Mouse (Mus musculus) cerebellum, adult 11-12 months (tissue): ENCODE measurements around the gene Gm26657.

Experiments
- DNase-seq: peaks from one replicate; pipeline ENCODE4 v3.0.0; 2022

Gm26657 gene

GRCm38 (mm10) chr4:56740020-56740485 lies at the start of gene Gm26657:
Gene Gm26657 (plus strand): TSS chr4:56740070.
- no peak for DNase-seq

- no peak for DNase-seq
These were observed 43.5 kb upstream of the Gm26657 start for GRCm38 (mm10) chr4:56696401-56696800.

GRCm38 (mm10) chr4:56698671-56699070 lies 41.2 kb upstream of the Gm26657 start:
- DNase-seq, result no peak

- DNase-seq, result no peak
These were observed 37.6 kb upstream of the Gm26657 start for GRCm38 (mm10) chr4:56702234-56702633.

- no peak for DNase-seq
These were observed 26.7 kb upstream of the Gm26657 start for GRCm38 (mm10) chr4:56713155-56713554.

GRCm38 (mm10) chr4:56716801-56717200 lies 23.1 kb upstream of the Gm26657 start:
- DNase-seq, result no peak

- no peak for DNase-seq
These were observed 21.9 kb upstream of the Gm26657 start for GRCm38 (mm10) chr4:56717932-56718331.

GRCm38 (mm10) chr4:56718573-56719442 lies 21.1 kb upstream of the Gm26657 start:
- no peak for DNase-seq

- DNase-seq, result no peak
These were observed 20.4 kb upstream of the Gm26657 start for GRCm38 (mm10) chr4:56719456-56719855.

GRCm38 (mm10) chr4:56720403-56720802 lies 19.5 kb upstream of the Gm26657 start:
- no peak for DNase-seq

- DNase-seq, result no peak
These were observed 18.4 kb upstream of the Gm26657 start for GRCm38 (mm10) chr4:56721469-56721868.

GRCm38 (mm10) chr4:56722346-56722745 lies 17.5 kb upstream of the Gm26657 start:
- DNase-seq, result no peak

GRCm38 (mm10) chr4:56723237-56723636 lies 16.6 kb upstream of the Gm26657 start:
- DNase-seq, result no peak

- DNase-seq, result no peak
These were observed 14.0 kb upstream of the Gm26657 start for GRCm38 (mm10) chr4:56725839-56726238.

GRCm38 (mm10) chr4:56740611-56741010 lies 741 bp downstream of the Gm26657 start:
- DNase-seq, result no peak

- DNase-seq, result no peak
These were observed 1.2 kb downstream of the Gm26657 start, which contains the start of gene Actl7b for GRCm38 (mm10) chr4:56741041-56741493. Gene Actl7b (minus strand): TSS chr4:56741443.

- no peak for DNase-seq
These were observed 2.8 kb downstream of the Gm26657 start for GRCm38 (mm10) chr4:56742698-56743097.

GRCm38 (mm10) chr4:56743363-56744195 lies 3.7 kb downstream of the Gm26657 start, which contains the start of gene Actl7a:
Gene Actl7a (plus strand): TSS chr4:56743413.
- DNase-seq, result no peak

GRCm38 (mm10) chr4:56746345-56746744 lies 6.5 kb downstream of the Gm26657 start:
- DNase-seq, result no peak

GRCm38 (mm10) chr4:56747456-56747855 lies 7.6 kb downstream of the Gm26657 start:
- DNase-seq, result no peak

GRCm38 (mm10) chr4:56756021-56756420 lies 16.2 kb downstream of the Gm26657 start:
- no peak for DNase-seq

GRCm38 (mm10) chr4:56756966-56757600 lies 17.2 kb downstream of the Gm26657 start:
- DNase-seq, result no peak

GRCm38 (mm10) chr4:56757693-56758092 lies 17.8 kb downstream of the Gm26657 start:
- DNase-seq, result no peak
